Mouse (Mus musculus) liver, postnatal 0 days (tissue): Measurements from ENCODE around the gene Ccdc58. TPM values are rescaled to one million over a fixed set of nuclear protein-coding genes. Genes with fewer than 3 reads are reported as not detected.
"Not testable (repeated sequence)": the region's sequence is repeated elsewhere in the genome, so short reads cannot be mapped to it uniquely, and the experiment has no call there.

Source experiments
- ATAC-seq: fragments of 200-750 bp; cut with Nextera tagmentation; 2 replicates; pipeline ENCODE4 v1.8.0; 2017; ENCODE audit warnings: mild to moderate bottlenecking, moderate library complexity
- DNase-seq: peaks from one replicate; pipeline ENCODE4 v3.0.0-alpha.2; 2016
- H3K27ac ChIP-seq: fragments of 300-500 bp; sonication (generic); 2 replicates; pipeline ENCODE4 v1.5.1; 2014; ENCODE audit warnings: antibody characterized with exemption, moderate library complexity, mild to moderate bottlenecking, low read depth
- H3K27me3 ChIP-seq: fragments of 300-500 bp; sonication (generic); 2 replicates; pipeline ENCODE4 v1.6.1; 2014; ENCODE audit warnings: low read length, control low read depth, mixed read lengths; ENCODE audit not compliant: insufficient read depth
- H3K36me3 ChIP-seq: fragments of 300-500 bp; sonication (generic); replicated peaks from 2 replicates; pipeline ENCODE4 v1.6.1; 2014; ENCODE audit warnings: mild to moderate bottlenecking, control low read depth, low read length, moderate library complexity, mixed read lengths; ENCODE audit not compliant: insufficient read depth
- H3K4me1 ChIP-seq: fragments of 300-500 bp; sonication (generic); 2 replicates; pipeline ENCODE4 v1.6.1; 2014; ENCODE audit warnings: antibody characterized with exemption, mild to moderate bottlenecking, control low read depth; ENCODE audit not compliant: insufficient read depth
- H3K4me2 ChIP-seq: fragments of 300-500 bp; sonication (generic); 2 replicates; pipeline ENCODE4 v1.6.1; 2014; ENCODE audit warnings: low read depth, mild to moderate bottlenecking, low read length, moderate library complexity, mixed read lengths
- H3K4me3 ChIP-seq: fragments of 300-500 bp; sonication (generic); 2 replicates; pipeline ENCODE4 v1.5.1; 2014; ENCODE audit warnings: low read depth, low read length
- H3K9ac ChIP-seq: fragments of 300-500 bp; sonication (generic); replicated peaks from 2 replicates; pipeline ENCODE4 v1.6.1; 2014; ENCODE audit warnings: mild to moderate bottlenecking, moderate library complexity
- H3K9me3 ChIP-seq: fragments of 300-500 bp; sonication (generic); 2 replicates; pipeline ENCODE4 v1.6.1; 2016; ENCODE audit warnings: mild to moderate bottlenecking, control low read depth, low read length, mixed read lengths
- CTCF ChIP-seq: sonication (generic); IDR thresholded peaks from 2 replicates; pipeline ENCODE4 v1.5.1; 2016; ENCODE audit warnings: antibody characterized with exemption, low read depth
- EP300 ChIP-seq: IDR thresholded peaks from 2 replicates; pipeline ENCODE4 v1.6.1; 2016; ENCODE audit warnings: antibody characterized with exemption, low read depth, mild to moderate bottlenecking
- WGBS: fragments of 180-500 bp; shearing (Covaris S2); extraction: QIAGEN DNeasy Blood & Tissue Kit; methylation state at CpG from one replicate; pipeline ENCODE4 v1.1.7; 2014; ENCODE audit not compliant: insufficient replicate concordance; 5-methylcytosine and 5-hydroxymethylcytosine counted together
- polyA plus RNA-seq: library from polyadenylated mRNA; unstranded; fragments of >200 nt; fragmentation: Nextera tagmentation; extraction: Ambion mirVana; gene quantifications from 2 replicates; pipeline ENCODE4 v1.2.1, GENCODE M21; 2015

Gene Ccdc58
- polyA plus RNA-seq, 1 experiment from 2014 or later, result 54.6 TPM

- no peak overlapping the region for H3K4me3 ChIP-seq
- no peak overlapping the region for H3K9ac ChIP-seq
- 72% methylated on average over 1 of the region's 1 CpGs for WGBS
- H3K27me3 ChIP-seq, result no peaks in the 10 kb centered on the region
- no peak for TF ChIP-seq CTCF
- no peak for TF ChIP-seq EP300
- ATAC-seq (no peak), DNase-seq (no peak)
- H3K4me1 ChIP-seq, result no peaks in the 10 kb centered on the region
- no peaks in the 10 kb centered on the region for H3K36me3 ChIP-seq
- H3K4me2 ChIP-seq, result no peak overlapping the region
- H3K9me3 ChIP-seq, result no peaks in the 10 kb centered on the region
- H3K27ac ChIP-seq, result no peak overlapping the region
These were observed 30.7 kb downstream of the Ccdc58 start for GRCm38 (mm10) chr16:36102211-36102610.

DNA sequence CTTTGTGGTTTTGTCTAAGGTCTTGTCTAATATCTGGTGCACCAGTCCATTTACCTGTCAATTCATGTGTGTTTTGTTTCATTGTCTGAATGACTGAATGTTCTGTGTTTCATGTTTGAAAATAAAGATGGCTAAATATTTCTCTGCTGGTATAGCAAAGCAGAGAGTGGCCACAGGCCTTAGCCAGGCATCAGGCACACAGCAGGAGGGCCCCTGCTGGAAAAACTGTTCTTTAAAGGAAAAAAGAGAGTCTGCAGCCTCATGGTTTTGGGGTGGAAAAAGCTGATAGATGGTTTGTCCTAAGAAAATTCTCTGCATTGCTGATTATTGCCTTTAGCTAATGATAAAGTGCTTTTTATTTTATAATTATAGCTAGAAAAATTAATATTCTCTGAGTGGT lies 40.0 kb downstream of the Ccdc58 start:
- not testable (repeated sequence) for H3K9ac ChIP-seq, ATAC-seq

GRCm38 (mm10) chr16:36115751-36116150 lies 44.3 kb downstream of the Ccdc58 start:
- H3K4me2 ChIP-seq, H3K4me1 ChIP-seq, H3K36me3 ChIP-seq, H3K9me3 ChIP-seq, H3K4me3 ChIP-seq, ATAC-seq, H3K9ac ChIP-seq, H3K27ac ChIP-seq, DNase-seq, H3K27me3 ChIP-seq: not testable (repeated sequence)
- 68% methylated on average over 6 of the region's 6 CpGs for WGBS

More for the DNA sequence above, 40.0 kb downstream of the Ccdc58 start:
- H3K4me2 ChIP-seq, DNase-seq, H3K9me3 ChIP-seq, H3K4me1 ChIP-seq, H3K36me3 ChIP-seq, H3K4me3 ChIP-seq, H3K27ac ChIP-seq, H3K27me3 ChIP-seq: not testable (repeated sequence)

DNA sequence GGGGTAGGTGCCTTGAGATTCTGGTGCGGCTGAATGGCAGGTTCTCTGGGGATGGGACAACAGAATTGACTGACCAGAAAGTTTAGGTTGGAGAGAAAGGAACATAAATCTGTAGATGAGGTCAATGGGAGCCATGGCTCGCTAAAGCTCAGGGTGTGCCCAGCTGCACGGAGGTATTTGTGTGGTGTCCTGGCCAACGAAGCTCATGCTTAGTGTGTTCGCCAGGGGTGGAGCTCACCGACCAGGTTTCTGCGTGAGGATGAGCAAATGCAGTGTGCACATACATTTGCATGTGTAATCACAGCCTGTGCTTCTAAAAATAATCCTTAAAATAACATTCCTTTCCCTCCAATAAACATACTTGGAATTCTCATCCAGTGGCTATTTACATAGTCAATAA lies 56.6 kb downstream of the Ccdc58 start:
- Histone ChIP-seq H3K4me1 (no peaks in the 10 kb centered on the region), H3K27me3 (no peaks in the 10 kb centered on the region), H3K36me3 (no peaks in the 10 kb centered on the region), H3K4me3 (no peak overlapping the region), H3K27ac (no peak overlapping the region), H3K4me2 (no peak overlapping the region), H3K9ac (no peak overlapping the region), H3K9me3 (no peaks in the 10 kb centered on the region)
- TF ChIP-seq EP300 (no peak), CTCF (no peak)
- ATAC-seq, result no peak
- DNase-seq, result no peak
- 77% methylated on average over 7 of the region's 7 CpGs for WGBS

DNA sequence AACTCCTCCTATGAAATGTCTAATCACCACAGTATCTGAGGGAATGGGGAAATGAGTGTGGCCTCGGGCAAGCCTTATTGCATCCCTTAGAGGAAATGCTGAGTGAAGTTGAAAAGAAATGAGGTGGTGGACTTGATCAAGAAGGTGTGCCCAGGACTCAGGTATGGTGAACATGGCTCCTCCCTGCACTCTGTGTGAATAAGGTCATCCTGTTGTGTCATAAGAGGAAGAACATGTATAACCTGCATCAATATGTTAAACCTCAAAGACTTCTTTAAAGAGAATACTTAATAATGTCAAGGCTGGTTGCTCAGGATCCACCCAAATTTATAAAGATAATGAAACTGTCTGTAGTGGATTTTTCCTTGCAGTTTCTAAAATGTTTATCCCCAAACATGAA lies 59.7 kb downstream of the Ccdc58 start, which contains the start of gene Csta1:
Gene Csta1, minus strand, starts transcription at position 101 of the 400 bp plus-strand sequence.
- Histone ChIP-seq H3K9ac (no peak within 1 kb of the TSS), H3K27me3 (no peaks in the 10 kb centered on the region), H3K36me3 (no peaks in the 10 kb centered on the region), H3K4me2 (no peak within 1 kb of the TSS), H3K4me3 (no peak within 1 kb of the TSS), H3K27ac (no peak within 1 kb of the TSS), H3K9me3 (no peaks in the 10 kb centered on the region), H3K4me1 (no peaks in the 10 kb centered on the region)
- ATAC-seq (no peak), DNase-seq (no peak)
- WGBS, result 56% methylated on average over 1 of the region's 1 CpGs
- TF ChIP-seq CTCF (no peak), EP300 (no peak)

DNA sequence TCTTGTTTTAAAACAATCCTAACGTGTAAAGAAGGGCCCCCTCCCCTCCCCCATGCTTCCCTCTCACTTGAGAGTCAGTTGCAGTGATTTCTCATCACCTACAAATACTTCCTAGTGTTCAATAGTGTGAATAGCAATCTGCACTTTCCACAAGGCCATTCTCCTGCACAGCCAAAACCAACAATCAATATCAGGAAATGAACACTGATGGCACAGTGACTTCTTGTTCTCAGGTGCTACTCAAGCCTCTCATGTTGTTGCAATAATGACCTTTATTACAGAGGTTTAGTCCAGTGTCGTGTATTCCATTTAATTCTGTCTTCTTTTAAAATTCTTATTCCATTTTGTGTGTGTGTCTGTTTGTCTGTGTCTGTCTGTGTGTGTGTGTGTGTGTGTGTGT lies 66.7 kb downstream of the Ccdc58 start:
- TF ChIP-seq EP300, result no peak
- no peak for ATAC-seq

More for the DNA sequence above, 66.7 kb downstream of the Ccdc58 start:
- Histone ChIP-seq H3K4me1 (no peaks in the 10 kb centered on the region), H3K27ac (no peak overlapping the region), H3K36me3 (no peaks in the 10 kb centered on the region), H3K4me3 (no peak overlapping the region), H3K4me2 (no peak overlapping the region), H3K27me3 (no peaks in the 10 kb centered on the region), H3K9ac (no peak overlapping the region), H3K9me3 (no peaks in the 10 kb centered on the region)
- DNase-seq, result no peak
- 54% methylated on average over 2 of the region's 2 CpGs for WGBS

Other genes starting within 250 kb of the Ccdc58 start
- gene Parp14, start 200.1 kb upstream of the Ccdc58 start, polyA plus RNA-seq, result 2.1 and 2.3 TPM in 2 replicates
- gene Parp9, start 133.2 kb upstream of the Ccdc58 start, polyA plus RNA-seq, result 21.8 and 23.4 TPM in 2 replicates
- 15.8 and 16.3 TPM in 2 replicates for gene Dtx3l, start 132.5 kb upstream of the Ccdc58 start, polyA plus RNA-seq
- 14.8 and 17.6 TPM in 2 replicates for gene Kpna1, start 92.9 kb upstream of the Ccdc58 start, polyA plus RNA-seq
- gene Wdr5b, start 30.5 kb upstream of the Ccdc58 start, polyA plus RNA-seq, result 2.2 TPM in 2 replicates
- gene Fam162a, start 91 bp upstream of the Ccdc58 start, polyA plus RNA-seq, result 176 and 193 TPM in 2 replicates
- gene Csta1, start 59.6 kb downstream of the Ccdc58 start, polyA plus RNA-seq, result not detected in 2 replicates
- gene Stfa2l1, start 85.1 kb downstream of the Ccdc58 start, polyA plus RNA-seq, result 245 and 249 TPM in 2 replicates
- 589 and 613 TPM in 2 replicates for gene Gm5483, start 112.5 kb downstream of the Ccdc58 start, polyA plus RNA-seq
- gene Gm5416, start 138.7 kb downstream of the Ccdc58 start, polyA plus RNA-seq, result 9.4 and 11.8 TPM in 2 replicates
- 103 and 110 TPM in 2 replicates for gene 2010005H15Rik, start 149.8 kb downstream of the Ccdc58 start, polyA plus RNA-seq
- 1,279 and 1,387 TPM in 2 replicates for gene Stfa1, start 205.3 kb downstream of the Ccdc58 start, polyA plus RNA-seq